Mouse (Mus musculus): ENCODE data around the gene Rsph14. TPM values are rescaled to one million over a fixed set of nuclear protein-coding genes. Genes with fewer than 3 reads are reported as not detected.

Gene Rsph14
- polyA plus RNA-seq, 1 experiment from 2014 or later = not detected

- H3K9ac ChIP-seq = no peak overlapping the region
- H3K27ac ChIP-seq = no peak overlapping the region
- no peak overlapping the region for H3K4me2 ChIP-seq (replicated peaks)
- H3K36me3 ChIP-seq = no peaks in the 10 kb centered on the region
- H3K9me3 ChIP-seq = no peaks in the 10 kb centered on the region
- H3K4me1 ChIP-seq = no peaks in the 10 kb centered on the region
- H3K4me3 ChIP-seq = no peak overlapping the region
- no peak for ATAC-seq (ENCODE audit: low FRiP score, low read depth)
- WGBS = 93% methylated on average over 1 of the region's 1 CpGs
- H3K27me3 ChIP-seq = no peaks in the 10 kb centered on the region
Observed at GRCm38 (mm10) chr10:74940795-74941194, 91.6 kb downstream of the Rsph14 start.

- Histone ChIP-seq H3K36me3 (no peaks in the 10 kb centered on the region), H3K4me2 (replicated peaks) (no peak overlapping the region), H3K9me3 (no peaks in the 10 kb centered on the region), H3K27ac (no peak overlapping the region), H3K4me1 (no peaks in the 10 kb centered on the region), H3K4me3 (no peak overlapping the region), H3K9ac (no peak overlapping the region), H3K27me3 (no peaks in the 10 kb centered on the region)
- no peak for ATAC-seq (ENCODE audit: low FRiP score, low read depth)
- WGBS = 56% methylated on average over 3 of the region's 3 CpGs
Observed at GRCm38 (mm10) chr10:74939300-74939699, 93.1 kb downstream of the Rsph14 start.

GRCm38 (mm10) chr10:74938410-74938809 lies 94.0 kb downstream of the Rsph14 start:
- Histone ChIP-seq H3K27ac (no peak overlapping the region), H3K4me2 (replicated peaks) (no peak overlapping the region), H3K9ac (no peak overlapping the region), H3K9me3 (no peaks in the 10 kb centered on the region), H3K27me3 (no peaks in the 10 kb centered on the region), H3K36me3 (no peaks in the 10 kb centered on the region), H3K4me1 (no peaks in the 10 kb centered on the region), H3K4me3 (no peak overlapping the region)
- ATAC-seq (ENCODE audit: low FRiP score, low read depth) = no peak
- WGBS = 60% methylated on average over 5 of the region's 5 CpGs

GRCm38 (mm10) chr10:74937003-74937790 lies 95.2 kb downstream of the Rsph14 start:
- 81% methylated on average over 10 of the region's 10 CpGs for WGBS
- Histone ChIP-seq H3K36me3 (no peaks in the 10 kb centered on the region), H3K4me2 (replicated peaks) (no peak overlapping the region), H3K9ac (no peak overlapping the region), H3K4me3 (no peak overlapping the region), H3K9me3 (no peaks in the 10 kb centered on the region), H3K27me3 (no peaks in the 10 kb centered on the region), H3K27ac (no peak overlapping the region), H3K4me1 (no peaks in the 10 kb centered on the region)
- ATAC-seq (ENCODE audit: low FRiP score, low read depth) = no peak

GRCm38 (mm10) chr10:74935016-74935415 lies 97.4 kb downstream of the Rsph14 start:
- 34% methylated on average over 6 of the region's 6 CpGs for WGBS

GRCm38 (mm10) chr10:74934521-74934920 lies 97.9 kb downstream of the Rsph14 start:
- H3K27me3 ChIP-seq = no peaks in the 10 kb centered on the region
- ATAC-seq (ENCODE audit: low FRiP score, low read depth) = no peak
- no peak overlapping the region for H3K4me3 ChIP-seq
- 80% methylated on average over 12 of the region's 12 CpGs for WGBS
- H3K9me3 ChIP-seq = no peaks in the 10 kb centered on the region
- no peaks in the 10 kb centered on the region for H3K4me1 ChIP-seq
- no peaks in the 10 kb centered on the region for H3K36me3 ChIP-seq
- no peak overlapping the region for H3K27ac ChIP-seq
- no peak overlapping the region for H3K9ac ChIP-seq
- no peak overlapping the region for H3K4me2 ChIP-seq (replicated peaks)

More at GRCm38 (mm10) chr10:74935016-74935415, 97.4 kb downstream of the Rsph14 start:
- Histone ChIP-seq H3K9ac (no peak overlapping the region), H3K4me2 (replicated peaks) (no peak overlapping the region), H3K4me3 (no peak overlapping the region), H3K9me3 (no peaks in the 10 kb centered on the region), H3K27me3 (no peaks in the 10 kb centered on the region), H3K4me1 (no peaks in the 10 kb centered on the region), H3K36me3 (no peaks in the 10 kb centered on the region), H3K27ac (no peak overlapping the region)
- ATAC-seq (ENCODE audit: low FRiP score, low read depth) = no peak

- no peaks in the 10 kb centered on the region for H3K36me3 ChIP-seq
- H3K4me1 ChIP-seq = no peaks in the 10 kb centered on the region
- ATAC-seq (ENCODE audit: low FRiP score, low read depth) = no peak
- 86% methylated on average over 19 of the region's 19 CpGs for WGBS
- H3K4me2 ChIP-seq (replicated peaks) = no peak overlapping the region
- H3K9me3 ChIP-seq = no peaks in the 10 kb centered on the region
- H3K27me3 ChIP-seq = no peaks in the 10 kb centered on the region
- H3K27ac ChIP-seq = no peak overlapping the region
- no peak overlapping the region for H3K9ac ChIP-seq
- no peak overlapping the region for H3K4me3 ChIP-seq
Observed at GRCm38 (mm10) chr10:74933548-74934190, 98.7 kb downstream of the Rsph14 start.

- no peaks in the 10 kb centered on the region for H3K4me1 ChIP-seq
- no peaks in the 10 kb centered on the region for H3K9me3 ChIP-seq
- no peak overlapping the region for H3K4me2 ChIP-seq (replicated peaks)
- WGBS = 82% methylated on average over 6 of the region's 6 CpGs
- H3K36me3 ChIP-seq = no peaks in the 10 kb centered on the region
- no peak overlapping the region for H3K27ac ChIP-seq
- H3K9ac ChIP-seq = no peak overlapping the region
- no peak overlapping the region for H3K4me3 ChIP-seq
- H3K27me3 ChIP-seq = no peaks in the 10 kb centered on the region
- ATAC-seq (ENCODE audit: low FRiP score, low read depth) = no peak
Observed at GRCm38 (mm10) chr10:74932487-74932886, 99.9 kb downstream of the Rsph14 start.

GRCm38 (mm10) chr10:74931631-74932030 lies 100.8 kb downstream of the Rsph14 start:
- WGBS = 80% methylated on average over 6 of the region's 6 CpGs
- H3K9me3 ChIP-seq = no peaks in the 10 kb centered on the region

GRCm38 (mm10) chr10:74930541-74930940 lies 101.8 kb downstream of the Rsph14 start:
- Histone ChIP-seq H3K4me3 (no peak overlapping the region), H3K4me2 (replicated peaks) (no peak overlapping the region), H3K9ac (no peak overlapping the region), H3K27me3 (0 out of 2 replicates have a peak, but pooled peaks cover 3% of the 10 kb centered on the region), H3K27ac (no peak overlapping the region), H3K36me3 (no peaks in the 10 kb centered on the region), H3K9me3 (no peaks in the 10 kb centered on the region), H3K4me1 (0 out of 2 replicates have a peak, but pooled peaks cover under 1% of the 10 kb centered on the region)
- WGBS = 73% methylated on average over 3 of the region's 3 CpGs
- ATAC-seq (ENCODE audit: low FRiP score, low read depth) = no peak

More at GRCm38 (mm10) chr10:74931631-74932030, 100.8 kb downstream of the Rsph14 start:
- Histone ChIP-seq H3K27ac (no peak overlapping the region), H3K4me2 (replicated peaks) (no peak overlapping the region), H3K27me3 (no peaks in the 10 kb centered on the region), H3K36me3 (no peaks in the 10 kb centered on the region), H3K9ac (no peak overlapping the region), H3K4me3 (no peak overlapping the region), H3K4me1 (no peaks in the 10 kb centered on the region)
- no peak for ATAC-seq (ENCODE audit: low FRiP score, low read depth)

GRCm38 (mm10) chr10:74929578-74929977 lies 102.8 kb downstream of the Rsph14 start:
- 68% methylated on average over 6 of the region's 6 CpGs for WGBS
- no peaks in the 10 kb centered on the region for H3K36me3 ChIP-seq
- 0 out of 2 replicates have a peak, but pooled peaks cover 3% of the 10 kb centered on the region for H3K27me3 ChIP-seq
- H3K4me2 ChIP-seq (replicated peaks) = no peak overlapping the region
- no peaks in the 10 kb centered on the region for H3K9me3 ChIP-seq
- H3K27ac ChIP-seq = no peak overlapping the region
- H3K4me3 ChIP-seq = no peak overlapping the region
- no peak overlapping the region for H3K9ac ChIP-seq
- H3K4me1 ChIP-seq = peaks cover 4% of the 10 kb centered on the region; the same call in 1 of the 2 replicates
- no peak for ATAC-seq (ENCODE audit: low FRiP score, low read depth)

GRCm38 (mm10) chr10:74928276-74928675 lies 104.1 kb downstream of the Rsph14 start:
- WGBS = 80% methylated on average over 7 of the region's 7 CpGs
- no peak overlapping the region for H3K27ac ChIP-seq

More at GRCm38 (mm10) chr10:74928276-74928675, 104.1 kb downstream of the Rsph14 start:
- H3K4me1 ChIP-seq = peaks cover 4% of the 10 kb centered on the region; the same call in 1 of the 2 replicates
- H3K4me3 ChIP-seq = no peak overlapping the region
- no peak for ATAC-seq (ENCODE audit: low FRiP score, low read depth)
- no peak overlapping the region for H3K9ac ChIP-seq
- H3K4me2 ChIP-seq (replicated peaks) = no peak overlapping the region
- H3K36me3 ChIP-seq = no peaks in the 10 kb centered on the region
- no peaks in the 10 kb centered on the region for H3K9me3 ChIP-seq
- 0 out of 2 replicates have a peak, but pooled peaks cover 3% of the 10 kb centered on the region for H3K27me3 ChIP-seq
